Mouse (Mus musculus) gastrocnemius, adult 18-20 months (tissue): ENCODE data around the gene Rita1. TPM values are rescaled to one million over a fixed set of nuclear protein-coding genes. Genes with fewer than 3 reads are reported as not detected.

Source experiments
- DNase-seq: peaks from one replicate; pipeline ENCODE4 v3.0.0; 2021; ENCODE audit warnings: low spot score
- total RNA-seq, 2 experiments: library from RNA; stranded (reverse); gene quantifications; 2 replicates each; pipeline ENCODE4 v1.2.3; 2021

Gene Rita1
- total RNA-seq, 2 experiments from 2014 or later = 7.0 to 7.5 TPM

GRCm38 (mm10) chr5:120627515-120628300, 15.3 kb upstream of the Rita1 start:
- no peak for DNase-seq

GRCm38 (mm10) chr5:120626399-120626798, 14.0 kb upstream of the Rita1 start:
- no peak for DNase-seq

GRCm38 (mm10) chr5:120624427-120624826, 12.0 kb upstream of the Rita1 start:
- no peak for DNase-seq

GRCm38 (mm10) chr5:120622198-120622851, 9.9 kb upstream of the Rita1 start:
- DNase-seq = no peak

GRCm38 (mm10) chr5:120621846-120622197, 9.4 kb upstream of the Rita1 start:
- no peak for DNase-seq

GRCm38 (mm10) chr5:120621078-120621765, 8.8 kb upstream of the Rita1 start:
- no peak for DNase-seq

- DNase-seq = peak; percentile 69
Observed at GRCm38 (mm10) chr5:120620375-120621077, 8.1 kb upstream of the Rita1 start.

- no peak for DNase-seq
Observed at GRCm38 (mm10) chr5:120619201-120619600, 6.8 kb upstream of the Rita1 start.

GRCm38 (mm10) chr5:120618778-120619177, 6.4 kb upstream of the Rita1 start:
- DNase-seq = no peak

GRCm38 (mm10) chr5:120615903-120616302, 3.5 kb upstream of the Rita1 start:
- no peak for DNase-seq

GRCm38 (mm10) chr5:120612822-120613604, 624 bp upstream of the Rita1 start:
- peak; percentile 100 for DNase-seq

- no peak for DNase-seq
Observed at GRCm38 (mm10) chr5:120611416-120611815, 973 bp downstream of the Rita1 start.

GRCm38 (mm10) chr5:120610906-120611305, 1.5 kb downstream of the Rita1 start:
- DNase-seq = no peak

GRCm38 (mm10) chr5:120609246-120609775, 3.1 kb downstream of the Rita1 start:
- DNase-seq = no peak

- DNase-seq = no peak
Observed at GRCm38 (mm10) chr5:120607335-120607734, 5.1 kb downstream of the Rita1 start.

- no peak for DNase-seq
Observed at GRCm38 (mm10) chr5:120606590-120607200, 5.7 kb downstream of the Rita1 start.

GRCm38 (mm10) chr5:120605688-120606087, 6.7 kb downstream of the Rita1 start:
- peak; percentile 92 for DNase-seq

- no peak for DNase-seq
Observed at GRCm38 (mm10) chr5:120605241-120605661, 7.1 kb downstream of the Rita1 start.

GRCm38 (mm10) chr5:120604839-120605238, 7.5 kb downstream of the Rita1 start:
- peak; percentile 84 for DNase-seq

- no peak for DNase-seq
Observed at GRCm38 (mm10) chr5:120603515-120603914, 8.9 kb downstream of the Rita1 start.
